Mouse (Mus musculus) heart, adult 2 months (tissue): ENCODE measurements at regions not wholly inside any gene's neighbourhood (a gene's known extent, or its start where the extent isn't known, plus 50 kb on each side); places are given as distances from the start of the nearest gene placed in this dataset.
A peak's percentile ranks its signal among the peaks of the same experiment; 100 is the strongest.

Experiments
- DNase-seq, 2 experiments: peaks; one replicate each; pipeline ENCODE4 v3.0.0; 2021
- H3K27ac ChIP-seq: fragments of 200-600 bp; 2 replicates; pipeline ENCODE4 v1.8.1; 2022
- H3K27me3 ChIP-seq: fragments of 200-500 bp; 2 replicates; pipeline ENCODE4 v1.6.1; 2012; ENCODE audit warnings: mild to moderate bottlenecking, low read length, inconsistent platforms, mixed read lengths; ENCODE audit not compliant: control insufficient read depth, insufficient read depth
- H3K36me3 ChIP-seq: fragments of 200-500 bp; 2 replicates; pipeline ENCODE4 v1.6.1; 2012; ENCODE audit warnings: low read length, inconsistent platforms; ENCODE audit not compliant: control insufficient read depth, insufficient read depth
- H3K4me1 ChIP-seq: fragments of 200-500 bp; 2 replicates; pipeline ENCODE4 v1.6.1; 2011; ENCODE audit warnings: low read length; ENCODE audit not compliant: control insufficient read depth, insufficient read depth
- H3K4me3 ChIP-seq: fragments of 200-600 bp; 2 replicates; pipeline ENCODE4 v1.8.1; 2022
- H3K79me2 ChIP-seq: fragments of 200-500 bp; replicated peaks from 2 replicates; pipeline ENCODE4 v1.6.1; 2012; ENCODE audit warnings: mild to moderate bottlenecking, inconsistent platforms, low read length, moderate library complexity, mixed read lengths; ENCODE audit not compliant: control insufficient read depth, insufficient read depth
- H3K9ac ChIP-seq: fragments of 200-500 bp; 2 replicates; pipeline ENCODE4 v1.6.1; 2012; ENCODE audit warnings: low read depth, mild to moderate bottlenecking, control low read depth, inconsistent platforms, low read length, mixed read lengths
- CTCF ChIP-seq: fragments of 200-600 bp; IDR thresholded peaks from 2 replicates; pipeline ENCODE4 v1.8.1; 2022; ENCODE audit warnings: antibody characterized with exemption, mild to moderate bottlenecking, moderate library complexity
- EP300 ChIP-seq: fragments of 200-500 bp; IDR thresholded peaks from 2 replicates; pipeline ENCODE4 v1.6.1; 2011; ENCODE audit warnings: low read depth, low read length, control low read depth; ENCODE audit not compliant: insufficient read depth
- POLR2A ChIP-seq: fragments of 200-500 bp; IDR thresholded peaks from 2 replicates; pipeline ENCODE4 v1.6.1; 2011; ENCODE audit warnings: mild to moderate bottlenecking, low read depth, low read length, control low read depth; ENCODE audit not compliant: insufficient read depth
- WGBS: fragments of 180-500 bp; shearing (Covaris S2); methylation state at CpG from one replicate; pipeline ENCODE4 v1.1.7; 2018; 5-methylcytosine and 5-hydroxymethylcytosine counted together
- intact Hi-C: fragments of 180-260 bp; cut with DNase I; formaldehyde crosslinking; loops from one replicate; pipeline ENCODE4 v1.15.1; 2025

- H3K79me2 ChIP-seq: no peaks in the 10 kb centered on the region
- H3K36me3 ChIP-seq: no peaks in the 10 kb centered on the region
- DNase-seq: no peak
- TF ChIP-seq EP300 (no peak), POLR2A (no peak), CTCF (no peak)
- WGBS: 77% methylated on average over 2 of the region's 2 CpGs
- no peak overlapping the region for H3K9ac ChIP-seq
- no peak overlapping the region for H3K27ac ChIP-seq
- no peaks in the 10 kb centered on the region for H3K27me3 ChIP-seq
- H3K4me1 ChIP-seq: no peaks in the 10 kb centered on the region
- H3K4me3 ChIP-seq: no peak overlapping the region
- intact Hi-C loops: no loop called here
Measured at GRCm38 (mm10) chr10:107989913-107990312, 78.0 kb upstream of the Otogl start.

- intact Hi-C loops: no loop called here
- H3K4me3 ChIP-seq: no peak overlapping the region
- no peaks in the 10 kb centered on the region for H3K36me3 ChIP-seq
- H3K27me3 ChIP-seq: no peaks in the 10 kb centered on the region
- 88% methylated on average over 5 of the region's 5 CpGs for WGBS
- H3K4me1 ChIP-seq: no peaks in the 10 kb centered on the region
- DNase-seq: no peak
- no peak for TF ChIP-seq POLR2A
- TF ChIP-seq CTCF: no peak
- no peak for TF ChIP-seq EP300
- H3K79me2 ChIP-seq: no peaks in the 10 kb centered on the region
- no peak overlapping the region for H3K9ac ChIP-seq
- no peak overlapping the region for H3K27ac ChIP-seq
Measured at GRCm38 (mm10) chr10:107982632-107983031, 70.7 kb upstream of the Otogl start.

GRCm38 (mm10) chr10:107982082-107982481, 70.1 kb upstream of the Otogl start:
- Histone ChIP-seq H3K4me3 (no peak overlapping the region), H3K36me3 (no peaks in the 10 kb centered on the region), H3K27ac (no peak overlapping the region), H3K27me3 (no peaks in the 10 kb centered on the region), H3K79me2 (no peaks in the 10 kb centered on the region), H3K9ac (no peak overlapping the region), H3K4me1 (no peaks in the 10 kb centered on the region)
- intact Hi-C loops: no loop called here
- 98% methylated on average over 1 of the region's 1 CpGs for WGBS
- TF ChIP-seq CTCF (no peak), POLR2A (no peak), EP300 (no peak)
- DNase-seq: no peak

GRCm38 (mm10) chr10:107976392-107976965, 64.5 kb upstream of the Otogl start:
- H3K36me3 ChIP-seq: no peaks in the 10 kb centered on the region
- H3K27me3 ChIP-seq: no peaks in the 10 kb centered on the region
- intact Hi-C loops: no loop called here
- no peak overlapping the region for H3K4me3 ChIP-seq
- no peak overlapping the region for H3K9ac ChIP-seq
- no peak for DNase-seq
- WGBS: 95% methylated on average over 3 of the region's 3 CpGs
- TF ChIP-seq CTCF (no peak), EP300 (no peak), POLR2A (no peak)
- no peaks in the 10 kb centered on the region for H3K79me2 ChIP-seq
- H3K4me1 ChIP-seq: peaks cover 1% of the 10 kb centered on the region
- peak overlapping the region; percentile 41 for H3K27ac ChIP-seq

GRCm38 (mm10) chr10:107971748-107972147, 59.8 kb upstream of the Otogl start:
- DNase-seq: no peak
- Histone ChIP-seq H3K79me2 (no peaks in the 10 kb centered on the region), H3K4me1 (peaks cover 1% of the 10 kb centered on the region), H3K36me3 (no peaks in the 10 kb centered on the region), H3K27me3 (no peaks in the 10 kb centered on the region), H3K9ac (no peak overlapping the region), H3K4me3 (no peak overlapping the region), H3K27ac (no peak overlapping the region)
- TF ChIP-seq CTCF (no peak), POLR2A (no peak), EP300 (no peak)
- intact Hi-C loops: no loop called here

DNA sequence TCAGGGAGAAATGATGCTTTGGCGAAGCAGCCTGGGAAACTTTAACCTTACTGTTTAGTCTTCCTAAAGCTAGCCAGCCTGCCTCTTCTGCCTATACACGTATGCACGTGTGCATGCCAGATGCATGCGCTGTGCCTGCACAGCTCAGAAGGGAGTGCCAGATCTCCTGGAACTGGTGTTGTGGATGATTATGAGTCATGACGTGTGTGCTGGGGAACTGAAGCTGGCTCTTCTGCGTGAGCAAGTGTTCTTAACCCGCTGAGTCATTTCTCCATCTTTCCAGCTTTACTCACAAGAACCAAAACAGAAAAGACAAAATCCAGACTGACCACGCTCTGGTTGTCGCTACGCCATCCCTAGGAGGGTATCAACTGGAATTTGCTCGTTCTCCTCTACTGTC, 55.1 kb upstream of the Otogl start:
- H3K27me3 ChIP-seq: no peaks in the 10 kb centered on the region
- no peaks in the 10 kb centered on the region for H3K79me2 ChIP-seq
- peaks cover 5% of the 10 kb centered on the region; the same call in 1 of the 2 replicates for H3K36me3 ChIP-seq
- DNase-seq: no peak
- WGBS: 83% methylated on average over 11 of the region's 11 CpGs
- H3K4me3 ChIP-seq: no peak overlapping the region
- H3K9ac ChIP-seq: no peak overlapping the region
- TF ChIP-seq POLR2A: no peak
- TF ChIP-seq EP300: no peak
- TF ChIP-seq CTCF: no peak
- no peak overlapping the region for H3K27ac ChIP-seq
- intact Hi-C loops: no loop called here
- peaks cover 3% of the 10 kb centered on the region; the same call in 1 of the 2 replicates for H3K4me1 ChIP-seq
